Mouse (Mus musculus) spleen, postnatal 0 days (tissue): ENCODE results near the gene Gm21083. TPM values are rescaled to one million over a fixed set of nuclear protein-coding genes. Genes with fewer than 3 reads are reported as not detected.

ENCODE experiments used
- polyA plus RNA-seq: library from polyadenylated mRNA; unstranded; fragments of >200 nt; fragmentation: Nextera tagmentation; extraction: Ambion mirVana; gene quantifications from 2 replicates; pipeline ENCODE4 v1.2.1, GENCODE M21; 2015

Gm21083 gene
- not detected in 2 replicates for polyA plus RNA-seq

DNA sequence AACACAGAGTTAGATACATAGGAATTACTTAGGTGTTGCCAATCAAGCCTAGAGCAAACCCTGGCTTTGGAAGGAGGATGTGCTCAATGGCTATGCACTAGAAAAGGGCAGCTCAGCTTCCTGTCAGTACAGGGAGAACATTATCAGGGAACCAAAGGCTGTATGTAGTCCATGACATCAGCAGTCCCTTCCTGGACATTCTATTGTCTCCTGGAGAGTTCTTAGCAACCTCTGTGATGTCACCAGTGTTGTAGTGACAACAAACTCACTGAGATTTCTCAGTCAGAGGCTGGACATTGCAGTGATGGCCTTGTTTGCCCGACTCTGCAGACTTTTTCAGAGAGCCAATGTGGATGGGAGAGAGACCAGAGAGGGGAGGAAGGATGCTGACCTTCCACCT lies at the start of gene Gm21083:
Gm21083 (plus strand) TSS at position 301 of the 400 bp plus-strand sequence.

DNA sequence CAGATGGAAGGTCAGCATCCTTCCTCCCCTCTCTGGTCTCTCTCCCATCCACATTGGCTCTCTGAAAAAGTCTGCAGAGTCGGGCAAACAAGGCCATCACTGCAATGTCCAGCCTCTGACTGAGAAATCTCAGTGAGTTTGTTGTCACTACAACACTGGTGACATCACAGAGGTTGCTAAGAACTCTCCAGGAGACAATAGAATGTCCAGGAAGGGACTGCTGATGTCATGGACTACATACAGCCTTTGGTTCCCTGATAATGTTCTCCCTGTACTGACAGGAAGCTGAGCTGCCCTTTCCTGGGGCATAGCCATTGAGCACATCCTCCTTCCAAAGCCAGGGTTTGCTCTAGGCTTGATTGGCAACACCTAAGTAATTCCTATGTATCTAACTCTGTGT lies 48.0 kb upstream of the Gm21083 start, which contains the start of gene Gm21190:
Gm21190 (minus strand) TSS at position 101 of the 400 bp plus-strand sequence.

DNA sequence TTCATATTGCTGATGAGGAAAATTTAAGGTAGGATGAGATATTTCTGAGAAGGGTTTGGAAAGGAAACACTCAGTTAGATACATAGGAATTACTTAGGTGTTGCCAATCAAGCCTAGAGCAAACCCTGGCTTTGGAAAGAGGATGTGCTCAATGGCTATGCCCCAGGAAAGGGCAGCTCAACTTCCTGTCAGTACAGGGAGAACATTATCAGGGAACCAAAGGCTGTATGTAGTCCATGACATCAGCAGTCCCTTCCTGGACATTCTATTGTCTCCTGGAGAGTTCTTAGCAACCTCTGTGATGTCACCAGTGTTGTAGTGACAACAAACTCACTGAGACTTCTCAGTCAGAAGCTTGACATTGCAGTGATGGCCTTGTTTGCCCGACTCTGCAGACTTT lies 41.6 kb downstream of the Gm21083 start, which contains the start of gene Speer4d:
Speer4d (plus strand) TSS at position 301 of the 400 bp plus-strand sequence.

Other genes with a start within 250 kb of the Gm21083 start
- gene Gm21149, start 100.8 kb upstream of the Gm21083 start, polyA plus RNA-seq: not detected in 2 replicates
- gene Gm21190, start 48.1 kb upstream of the Gm21083 start, polyA plus RNA-seq: not detected in 2 replicates
- not detected in 2 replicates for gene Speer4d, start 41.7 kb downstream of the Gm21083 start, polyA plus RNA-seq
- not detected in 2 replicates for gene 4930572O03Rik, start 79.7 kb downstream of the Gm21083 start, polyA plus RNA-seq
- gene Speer4c, start 136.9 kb downstream of the Gm21083 start, polyA plus RNA-seq: not detected in 2 replicates